Mouse (Mus musculus): ENCODE measurements at regions not wholly inside any gene's neighbourhood (a gene's known extent, or its start where the extent isn't known, plus 50 kb on each side); places are given as distances from the start of the nearest gene placed in this dataset.

DNA sequence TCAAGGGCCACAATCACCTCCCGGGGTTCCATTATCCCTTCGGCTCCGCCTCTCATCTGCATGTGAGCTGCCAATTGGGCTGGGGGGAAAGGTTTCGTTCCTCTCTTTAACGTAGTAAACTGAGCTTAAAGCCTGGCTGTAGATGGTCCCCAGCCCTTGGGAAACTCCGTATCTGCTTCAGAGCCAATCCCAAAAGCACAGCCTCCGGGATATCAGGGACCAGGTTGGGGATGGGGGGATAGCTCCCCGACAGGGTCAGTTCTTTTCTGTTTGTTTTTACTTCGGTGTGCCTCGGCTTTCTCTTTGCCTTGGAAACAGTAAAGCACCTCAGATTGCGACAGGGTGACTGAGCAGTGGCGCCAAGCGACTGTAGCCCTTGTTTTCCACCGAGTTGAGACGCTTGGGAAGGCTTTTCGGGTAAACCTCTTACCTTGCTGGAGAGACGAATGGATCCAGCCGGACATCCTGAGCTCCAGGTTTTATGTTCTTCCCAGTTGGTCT lies 64.5 kb downstream of the Tfap2c start:
- DNase-seq (ENCODE audit: low spot score in 2 of 2) = no peak

DNA sequence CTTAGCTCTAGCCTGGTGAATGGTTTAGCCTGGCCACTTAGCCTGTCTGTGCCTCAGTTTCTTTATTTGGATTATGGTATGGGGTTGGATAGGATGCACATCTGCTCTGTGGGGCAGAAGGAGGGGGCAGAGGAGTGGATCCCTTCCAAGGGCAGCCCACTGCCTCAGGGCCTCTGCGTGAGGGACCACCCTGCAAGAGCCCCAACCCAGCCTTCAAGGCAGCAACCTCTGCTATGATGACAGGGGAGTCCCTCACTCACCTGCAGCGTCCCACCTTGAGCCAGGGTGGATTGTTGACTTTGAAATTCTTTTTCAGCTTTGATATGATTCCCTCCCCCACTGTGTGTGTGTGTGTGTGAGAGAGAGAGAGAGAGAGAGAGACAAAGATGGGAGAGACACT lies 65.8 kb downstream of the Tfap2c start:
- DNase-seq (ENCODE audit: low spot score in 2 of 2) = no peak

GRCm38 (mm10) chr2:172615582-172615981 lies 66.2 kb downstream of the Tfap2c start:
- no peak for DNase-seq (ENCODE audit: low spot score in 2 of 2)

- no peak for DNase-seq (ENCODE audit: low spot score in 2 of 2)
These were observed 69.8 kb downstream of the Tfap2c start for GRCm38 (mm10) chr2:172619168-172619567.

DNA sequence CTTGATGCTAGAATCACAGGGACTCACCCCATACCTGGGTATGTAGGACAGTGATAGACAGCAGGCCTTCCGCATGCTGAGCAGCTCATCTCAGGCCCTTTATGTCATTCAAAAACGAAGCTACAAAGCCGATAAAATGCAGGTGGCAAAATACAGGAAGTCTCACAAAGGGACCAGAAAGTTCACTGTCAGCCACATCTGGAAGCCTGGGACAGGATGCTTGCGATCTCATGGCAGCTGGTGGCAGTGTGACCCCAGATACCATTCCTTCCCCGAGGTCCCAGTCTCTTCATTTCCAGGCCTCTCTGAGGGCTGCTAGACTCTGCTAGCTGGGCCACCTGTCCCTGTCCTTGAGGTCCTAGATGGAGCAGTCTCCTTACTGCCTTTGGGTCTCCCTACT lies 70.6 kb downstream of the Tfap2c start:
- DNase-seq (ENCODE audit: low spot score in 2 of 2) = no peak

- no peak for DNase-seq (ENCODE audit: low spot score in 2 of 2)
These were observed 74.3 kb downstream of the Tfap2c start for GRCm38 (mm10) chr2:172623707-172624106.

- no peak for DNase-seq (ENCODE audit: low spot score in 2 of 2)
These were observed 78.2 kb downstream of the Tfap2c start for GRCm38 (mm10) chr2:172627353-172628306.

- DNase-seq (ENCODE audit: low spot score in 2 of 2) = no peak
These were observed 80.9 kb downstream of the Tfap2c start for GRCm38 (mm10) chr2:172630333-172630732.

DNA sequence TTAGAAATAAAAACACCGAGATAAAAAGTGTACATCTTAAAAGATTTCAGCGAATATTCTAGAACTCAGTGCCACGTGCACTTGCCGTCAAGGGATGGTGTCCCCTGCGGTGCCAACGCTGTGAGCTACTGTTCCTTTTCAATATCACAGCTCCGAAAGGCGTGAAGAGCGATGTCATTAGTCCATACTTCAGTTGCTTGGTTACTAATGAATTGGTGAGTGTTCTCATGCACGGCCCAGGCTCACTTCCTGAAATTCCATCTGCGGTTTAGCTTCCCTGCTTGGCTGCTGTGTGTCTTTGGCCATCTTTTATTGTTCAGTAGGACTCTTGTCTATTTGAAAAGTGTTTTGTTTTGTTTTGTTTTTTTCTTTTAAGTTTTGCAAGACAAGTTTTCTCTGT lies 93.2 kb downstream of the Tfap2c start:
- DNase-seq (ENCODE audit: low spot score in 2 of 2) = no peak

GRCm38 (mm10) chr2:172643860-172644259 lies 94.5 kb downstream of the Tfap2c start:
- DNase-seq (ENCODE audit: low spot score in 2 of 2) = no peak

- no peak for DNase-seq (ENCODE audit: low spot score in 2 of 2)
These were observed 95.1 kb downstream of the Tfap2c start for GRCm38 (mm10) chr2:172644451-172644850.

DNA sequence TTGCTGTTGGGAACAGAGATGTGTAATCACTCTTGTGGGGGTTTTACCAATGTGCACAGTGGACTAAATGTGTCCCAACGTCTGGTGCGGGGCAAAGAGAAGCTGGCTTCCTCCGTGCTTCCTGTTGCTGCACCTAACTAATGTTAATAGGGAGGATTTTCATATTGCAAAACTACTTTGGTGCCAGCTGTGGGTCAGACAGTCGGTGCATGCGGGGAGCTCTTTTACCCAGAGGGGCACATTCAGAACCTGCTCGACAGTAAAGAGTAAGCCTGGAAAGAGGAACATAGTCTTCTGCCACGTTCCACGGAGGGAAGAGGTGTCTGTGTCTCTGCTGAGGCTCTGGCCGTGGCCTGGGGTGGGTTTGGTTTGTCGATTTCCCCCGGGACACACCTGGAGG lies 98.7 kb downstream of the Tfap2c start:
- no peak for DNase-seq (ENCODE audit: low spot score in 2 of 2)

- no peak for DNase-seq (ENCODE audit: low spot score in 2 of 2)
These were observed 111.1 kb downstream of the Tfap2c start for GRCm38 (mm10) chr2:172660479-172660878.

- no peak for DNase-seq (ENCODE audit: low spot score in 2 of 2)
These were observed 111.5 kb downstream of the Tfap2c start for GRCm38 (mm10) chr2:172660916-172661315.

GRCm38 (mm10) chr2:172661418-172661980 lies 112.1 kb downstream of the Tfap2c start:
- no peak for DNase-seq (ENCODE audit: low spot score in 2 of 2)

GRCm38 (mm10) chr2:172662165-172662564 lies 112.8 kb downstream of the Tfap2c start:
- DNase-seq (ENCODE audit: low spot score in 2 of 2) = no peak

DNA sequence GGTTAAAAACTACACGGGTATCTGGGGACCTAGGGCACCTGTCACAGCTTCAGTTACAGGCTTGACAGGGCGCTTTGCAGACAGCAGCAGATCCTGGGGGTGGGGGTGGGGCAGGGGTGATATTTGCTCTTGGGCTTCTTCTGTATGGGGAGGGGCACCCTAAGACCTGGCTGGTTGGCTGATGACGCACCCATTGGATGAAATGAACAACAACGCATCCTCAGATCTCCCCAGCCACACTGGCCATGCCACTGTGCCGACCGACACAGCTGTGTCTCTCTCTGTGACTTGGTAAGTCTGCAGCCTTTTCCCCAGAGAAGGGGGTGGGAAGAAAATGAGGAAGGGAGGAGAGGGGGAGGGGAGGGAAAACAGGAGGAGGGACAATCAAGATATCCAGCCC lies 114.3 kb downstream of the Tfap2c start:
- no peak for DNase-seq (ENCODE audit: low spot score in 2 of 2)

DNA sequence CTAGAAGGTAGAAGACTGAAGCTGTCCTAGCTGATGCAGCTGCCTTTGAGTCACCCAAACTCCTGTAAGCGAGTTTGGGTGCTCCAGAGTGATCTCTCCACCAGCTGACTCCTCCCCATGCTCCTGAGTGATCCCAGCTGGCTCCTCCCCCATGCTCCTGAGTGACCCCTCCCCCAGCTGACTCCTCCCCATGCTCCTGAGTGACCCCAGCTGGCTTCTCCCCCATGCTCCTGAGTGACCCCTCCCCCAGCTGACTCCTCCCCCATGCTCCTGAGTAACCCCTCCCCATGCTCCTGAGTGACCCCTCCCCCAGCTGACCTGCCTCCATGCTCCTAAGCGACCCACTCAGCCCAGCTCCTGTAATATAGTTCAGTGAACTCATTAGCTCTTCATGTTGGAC lies 123.7 kb downstream of the Tfap2c start:
- DNase-seq (ENCODE audit: low spot score in 2 of 2) = no peak

DNA sequence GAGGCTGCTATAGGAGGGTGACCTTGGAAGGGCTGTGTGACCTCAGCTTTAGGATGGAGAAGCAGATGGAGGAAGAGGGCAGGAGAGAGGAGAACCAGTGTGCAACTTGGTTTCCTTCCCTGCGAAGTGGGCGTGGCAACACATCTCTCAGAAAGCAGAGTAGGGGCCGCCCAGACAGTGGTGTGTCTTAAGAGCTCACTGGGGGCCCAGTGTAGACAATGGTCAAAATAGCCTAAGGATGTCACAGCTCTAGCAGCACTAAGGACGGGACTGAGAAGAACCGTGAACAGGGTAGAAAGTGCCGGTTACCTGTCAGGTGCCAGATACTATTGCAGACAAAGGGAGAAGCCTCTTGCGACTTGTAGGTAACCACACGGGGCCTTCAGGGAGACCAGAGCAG lies 125.2 kb downstream of the Tfap2c start:
- no peak for DNase-seq (ENCODE audit: low spot score in 2 of 2)

DNA sequence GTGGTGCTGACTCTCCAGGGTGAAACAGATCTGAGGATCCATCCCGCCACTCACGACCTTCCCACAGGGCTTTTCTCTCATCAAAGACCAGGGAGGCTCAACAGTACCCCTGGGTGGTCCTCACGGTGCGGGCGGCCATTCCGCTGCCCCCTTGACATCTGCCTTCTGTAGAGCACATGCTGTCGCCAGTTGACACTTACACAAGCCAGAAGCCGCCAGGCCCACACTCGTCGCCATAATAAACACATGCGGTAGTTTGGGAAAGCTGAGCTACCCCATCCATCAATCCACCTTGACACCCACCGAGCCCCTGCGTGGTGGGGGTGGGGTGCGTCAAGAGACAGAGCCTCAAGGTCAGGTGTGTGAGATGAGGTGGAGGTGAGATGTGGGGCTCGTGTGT lies 125.7 kb downstream of the Tfap2c start:
- DNase-seq (ENCODE audit: low spot score in 2 of 2) = no peak

DNA sequence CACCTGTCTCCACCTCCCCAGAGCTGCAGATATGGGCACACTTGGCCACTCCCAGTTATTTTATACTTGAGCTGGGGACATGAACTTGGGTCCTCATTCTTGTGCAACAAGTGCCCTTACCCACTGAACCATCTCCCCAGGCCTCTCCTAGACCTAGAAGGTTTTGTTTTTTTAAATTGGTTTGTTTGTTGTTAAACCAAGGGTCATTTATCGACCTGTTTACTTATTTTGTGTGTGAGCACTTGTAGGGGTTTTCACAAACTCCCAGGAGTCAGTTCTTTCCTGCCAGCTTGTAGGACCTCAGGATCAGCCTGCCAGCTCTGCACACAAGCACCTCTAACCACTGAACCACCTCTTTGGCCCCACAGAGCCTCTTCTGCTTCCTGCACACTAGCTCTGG lies 140.8 kb downstream of the Tfap2c start:
- no peak for DNase-seq (ENCODE audit: low spot score in 2 of 2)

GRCm38 (mm10) chr2:172690931-172691651 lies 141.7 kb downstream of the Tfap2c start:
- no peak for DNase-seq (ENCODE audit: low spot score in 2 of 2)
